Mouse (Mus musculus) spleen, postnatal 14 days (tissue): ENCODE results near the gene Myocd.

Experiments
- DNase-seq, 2 experiments: peaks; one replicate each; pipeline ENCODE4 v3.0.0; 2021 to 2022; ENCODE audit warnings: low spot score in 2 of 2

The Myocd gene

DNA sequence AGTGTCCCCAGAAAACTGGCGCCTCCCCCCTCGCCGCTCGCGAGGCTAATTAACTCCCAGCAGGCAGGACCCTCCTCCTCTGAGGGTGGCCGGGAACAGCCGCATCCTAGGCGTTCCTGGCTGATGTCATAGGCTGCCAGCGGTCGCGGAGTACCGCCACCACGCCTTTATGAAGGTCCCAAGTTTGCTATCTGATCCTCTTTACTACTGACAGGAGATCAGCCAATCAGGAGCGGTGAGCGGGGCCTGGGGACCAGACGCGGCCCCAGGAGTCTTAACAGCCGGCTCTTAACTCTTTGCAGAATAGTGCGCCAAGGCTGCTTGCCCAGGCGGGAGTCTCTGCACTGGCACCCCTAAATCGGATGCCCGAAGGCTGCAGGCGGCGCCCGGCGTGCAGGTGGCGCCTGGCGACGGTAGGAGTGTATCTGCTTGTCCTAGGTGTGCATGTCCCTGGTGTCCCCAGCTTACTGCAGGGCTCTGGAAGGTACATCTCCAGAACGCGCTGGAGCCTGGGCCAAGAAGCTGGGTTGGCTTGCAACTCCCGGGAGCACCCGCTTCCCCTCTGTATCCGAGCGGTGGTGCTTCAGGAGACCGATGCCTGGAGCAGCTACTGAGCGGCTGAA lies at the start of gene Myocd:
TSS of gene Myocd (minus strand) at position 139 of the 623 bp plus-strand sequence.
- DNase-seq = no peak

- no peak for DNase-seq
Measured at GRCm38 (mm10) chr11:65303824-65304223, 34.0 kb upstream of the Myocd start.

- DNase-seq = no peak
Measured at GRCm38 (mm10) chr11:65294128-65294833, 24.5 kb upstream of the Myocd start.

- DNase-seq = no peak
Measured at GRCm38 (mm10) chr11:65292994-65293393, 23.2 kb upstream of the Myocd start.

DNA sequence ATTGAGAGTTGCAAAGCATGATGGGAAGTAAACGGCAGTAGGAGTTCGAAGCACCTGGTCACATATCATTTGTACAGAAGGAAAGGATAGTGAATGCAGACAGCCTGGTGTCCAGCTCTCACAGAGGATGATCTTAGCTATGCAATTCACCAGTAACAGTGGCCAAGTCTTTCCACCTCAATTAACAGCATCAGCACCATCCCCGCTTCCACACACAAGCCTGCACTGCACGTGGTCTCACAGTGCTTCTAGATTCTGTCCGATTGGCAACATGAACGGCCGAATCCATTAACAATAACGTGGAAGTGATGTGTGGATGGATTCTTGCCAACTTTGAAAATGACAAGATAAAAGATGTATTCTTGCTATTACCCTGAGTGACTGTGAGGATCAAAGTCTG lies 17.9 kb upstream of the Myocd start:
- DNase-seq = no peak

DNA sequence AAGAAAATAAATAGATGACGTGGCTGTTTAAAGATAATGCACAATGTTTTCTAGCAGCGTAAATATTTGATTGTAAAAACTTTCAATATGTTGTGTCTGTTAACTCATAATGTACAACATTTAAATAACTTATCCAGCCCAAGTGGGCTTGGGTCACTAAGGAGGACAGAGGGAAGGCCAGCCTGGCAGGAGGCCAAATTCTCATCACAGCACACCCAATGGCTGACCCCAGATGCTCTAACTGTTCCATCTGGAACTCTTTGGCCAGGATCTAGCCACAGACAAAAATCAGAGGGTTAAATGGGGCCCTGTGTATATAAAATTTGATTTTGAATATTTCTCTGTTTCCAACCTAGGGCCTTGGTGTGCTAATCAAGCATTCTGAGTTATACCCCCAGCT lies 16.4 kb upstream of the Myocd start:
- no peak for DNase-seq

DNA sequence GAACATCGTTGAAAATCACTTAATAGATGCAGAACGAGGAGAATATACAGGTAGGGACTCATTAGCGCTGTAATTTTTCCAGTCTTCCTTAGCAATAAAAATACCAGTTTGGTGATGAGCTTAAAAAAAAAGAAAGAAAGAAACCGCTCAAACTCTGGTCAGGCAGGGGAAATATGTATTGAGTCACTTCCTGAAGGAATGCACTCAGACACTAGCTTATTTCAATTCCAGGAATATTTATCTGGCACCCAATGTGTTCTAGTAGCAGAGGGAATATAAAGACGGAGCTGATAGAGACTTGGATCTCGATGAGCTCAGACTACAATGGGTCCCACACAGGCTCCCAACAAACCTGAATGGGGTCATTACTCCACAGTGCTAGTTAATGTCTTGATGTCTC lies 5.7 kb upstream of the Myocd start:
- no peak for DNase-seq

GRCm38 (mm10) chr11:65271000-65271399 lies 1.2 kb upstream of the Myocd start:
- DNase-seq = no peak

DNA sequence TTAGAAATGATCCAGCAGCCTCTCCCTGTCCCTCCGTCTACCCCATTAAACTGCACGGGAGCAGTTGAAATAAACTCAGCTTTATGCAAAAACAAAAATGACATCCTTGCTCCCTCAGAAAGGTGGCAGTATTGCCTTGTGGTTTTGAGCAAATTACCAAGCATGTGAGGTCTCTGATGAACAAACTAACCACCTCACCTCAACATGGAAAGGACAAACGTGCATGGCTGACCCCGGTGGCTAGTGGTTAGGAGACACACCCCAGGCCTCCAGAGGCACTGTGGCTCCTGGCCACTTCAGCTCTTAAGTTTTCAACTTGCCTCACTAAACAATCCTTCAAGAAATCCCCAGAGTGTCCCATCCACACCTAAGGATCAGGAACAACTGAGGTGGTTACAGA lies 1.5 kb downstream of the Myocd start:
- no peak for DNase-seq

DNA sequence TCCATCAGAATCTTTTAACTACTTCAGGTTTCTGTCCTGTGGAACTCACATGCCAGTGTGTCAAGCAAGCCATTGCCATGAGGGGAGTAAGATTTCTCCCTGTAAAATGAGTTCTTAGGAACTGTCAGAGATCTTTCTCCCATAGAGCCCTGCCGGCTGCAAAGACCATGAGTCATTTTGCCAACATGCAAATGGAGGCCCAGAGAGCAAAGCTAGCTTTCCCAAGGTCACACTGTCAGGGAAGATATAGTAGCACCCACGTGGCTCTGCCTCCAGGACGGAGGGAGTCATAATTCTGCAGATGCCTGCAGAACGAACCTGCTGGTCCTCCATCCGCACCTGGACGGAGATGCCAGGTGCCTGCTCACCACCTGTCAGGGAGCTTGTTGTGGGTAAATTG lies 6.3 kb downstream of the Myocd start:
- no peak for DNase-seq

GRCm38 (mm10) chr11:65258997-65259396 lies 10.8 kb downstream of the Myocd start:
- DNase-seq = no peak

GRCm38 (mm10) chr11:65256143-65256542 lies 13.6 kb downstream of the Myocd start:
- DNase-seq = no peak

- no peak for DNase-seq
Measured at GRCm38 (mm10) chr11:65255564-65255963, 14.2 kb downstream of the Myocd start.

DNA sequence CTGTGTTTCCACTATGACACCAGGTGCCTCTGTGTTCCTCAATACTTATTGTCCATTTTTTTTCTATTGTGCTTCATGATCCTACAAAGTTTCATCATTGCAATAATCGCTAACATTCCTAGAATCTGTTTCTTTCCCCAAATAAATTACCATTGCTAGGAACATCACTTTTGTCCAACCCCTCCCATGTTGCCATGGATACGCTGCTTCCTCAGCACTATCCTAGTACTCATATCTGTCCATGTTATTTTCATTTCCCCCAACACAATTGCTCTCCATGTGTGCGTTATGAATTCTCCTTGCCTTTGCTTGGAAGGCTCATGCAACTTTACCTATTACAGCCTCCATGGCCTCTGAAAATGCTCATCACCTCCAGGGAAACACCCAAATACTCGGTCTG lies 19.4 kb downstream of the Myocd start:
- DNase-seq = no peak

GRCm38 (mm10) chr11:65246301-65247054 lies 23.3 kb downstream of the Myocd start:
- no peak for DNase-seq

- no peak for DNase-seq
Measured at GRCm38 (mm10) chr11:65243593-65243992, 26.2 kb downstream of the Myocd start.

GRCm38 (mm10) chr11:65240521-65240920 lies 29.3 kb downstream of the Myocd start:
- no peak for DNase-seq

DNA sequence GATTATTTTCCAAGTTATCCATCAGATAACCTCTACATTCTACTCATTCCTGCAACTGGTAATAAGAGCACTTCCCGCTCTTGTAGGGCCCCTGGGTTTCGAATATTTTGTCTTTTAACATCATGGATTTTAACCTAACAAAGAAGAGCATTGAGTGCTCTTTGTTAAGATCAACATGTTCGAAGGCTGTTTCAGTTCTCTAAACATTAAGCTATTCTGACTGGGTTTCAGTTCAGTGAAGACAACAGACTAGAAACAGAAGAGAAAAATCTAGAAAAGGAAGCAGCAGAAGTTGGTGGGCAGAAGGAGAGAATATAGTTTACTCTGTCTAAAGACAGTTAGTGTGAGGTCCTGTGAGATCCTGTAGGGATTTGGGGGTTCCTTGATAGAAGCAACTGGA lies 31.9 kb downstream of the Myocd start:
- DNase-seq = no peak

DNA sequence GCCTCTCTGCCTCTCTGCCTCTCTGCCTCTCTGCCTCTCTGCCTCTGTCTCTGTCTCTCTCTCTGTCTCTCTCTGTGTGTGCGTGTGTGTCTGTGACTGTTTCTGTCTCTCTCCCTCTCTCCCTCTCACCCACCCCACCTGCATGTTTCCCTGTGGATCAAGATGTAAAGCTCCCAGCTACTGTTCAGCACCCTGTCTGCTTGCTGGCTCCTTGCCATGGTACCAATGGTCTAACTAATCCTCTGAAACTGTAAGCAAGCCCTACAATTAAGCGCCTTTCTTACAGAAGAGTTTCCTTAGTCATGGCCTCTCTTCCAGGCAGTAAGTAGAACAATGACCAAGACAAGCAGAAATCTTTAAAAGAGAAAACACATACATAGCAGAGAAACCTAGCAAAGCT lies 32.9 kb downstream of the Myocd start:
- DNase-seq = no peak

GRCm38 (mm10) chr11:65235374-65235773 lies 34.4 kb downstream of the Myocd start:
- no peak for DNase-seq

DNA sequence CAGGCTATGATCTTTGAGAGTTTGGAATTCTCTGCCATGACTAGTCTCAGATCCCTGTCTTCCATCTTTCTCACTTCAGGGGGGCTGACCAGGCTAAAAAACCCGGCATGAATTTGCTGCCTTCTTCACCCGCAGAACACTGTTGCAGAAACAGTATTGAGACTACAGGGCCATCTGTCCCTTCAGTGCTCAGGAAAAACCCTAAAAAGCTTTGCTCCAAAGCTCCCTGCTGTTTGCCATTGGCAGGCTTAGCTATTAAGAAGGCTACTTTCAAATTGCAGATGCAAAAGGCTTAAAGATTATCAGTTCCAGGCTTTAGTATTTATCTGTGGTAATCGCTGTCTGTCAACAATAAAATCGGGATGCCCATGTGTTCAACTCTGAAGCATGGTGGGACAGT lies 38.0 kb downstream of the Myocd start:
- no peak for DNase-seq

DNA sequence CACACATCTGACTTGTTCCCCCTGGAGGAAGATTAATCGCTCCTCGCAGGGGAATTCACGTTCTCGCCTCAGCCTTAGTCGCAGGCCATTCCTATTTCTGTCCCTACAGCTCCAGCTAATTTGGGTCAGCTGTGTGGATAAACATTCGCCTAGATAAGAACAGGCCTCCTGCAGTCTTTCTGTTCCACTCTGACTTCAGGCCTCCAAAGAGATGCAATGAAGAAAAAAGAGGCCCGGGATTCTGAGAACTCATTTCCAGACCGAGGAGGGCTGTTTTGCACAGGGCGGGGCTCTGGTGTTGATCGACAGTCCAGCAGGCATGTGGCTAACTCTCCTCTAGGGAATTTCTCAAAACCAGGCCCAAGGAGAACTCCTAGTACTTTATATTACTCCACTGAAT lies 43.0 kb downstream of the Myocd start:
- DNase-seq = no peak
